Mouse (Mus musculus) hindbrain, embryonic 14.5 days (tissue): ENCODE data around the gene Zfp422. TPM values are rescaled to one million over a fixed set of nuclear protein-coding genes. Genes with fewer than 3 reads are reported as not detected.

Experiments
- ATAC-seq: fragments of 200-750 bp; cut with Nextera tagmentation; 2 replicates; pipeline ENCODE4 v1.8.0; 2017; ENCODE audit warnings: moderate number of reproducible peaks, mild to moderate bottlenecking, moderate TSS enrichment, moderate library complexity; ENCODE audit not compliant: low FRiP score
- DNase-seq: peaks from one replicate; pipeline ENCODE4 v3.0.0-alpha.2; 2015; ENCODE audit warnings: low spot score
- H3K27ac ChIP-seq: fragments of 300-500 bp; sonication (generic); 2 replicates; pipeline ENCODE4 v1.5.1; 2014; ENCODE audit warnings: mild to moderate bottlenecking, moderate library complexity
- H3K27me3 ChIP-seq: fragments of 300-500 bp; sonication (generic); 2 replicates; pipeline ENCODE4 v1.6.1; 2014; ENCODE audit warnings: mild to moderate bottlenecking, low read length, mixed read lengths; ENCODE audit not compliant: control insufficient read depth, insufficient read depth
- H3K36me3 ChIP-seq: fragments of 300-500 bp; sonication (generic); replicated peaks from 2 replicates; pipeline ENCODE4 v1.6.1; 2014; ENCODE audit not compliant: control insufficient read depth, insufficient read depth
- H3K4me1 ChIP-seq: fragments of 300-500 bp; sonication (generic); replicated peaks from 2 replicates; pipeline ENCODE4 v1.6.1; 2014; ENCODE audit warnings: antibody characterized with exemption, low read length, mixed read lengths; ENCODE audit not compliant: control insufficient read depth, insufficient read depth
- H3K4me2 ChIP-seq: fragments of 300-500 bp; sonication (generic); replicated peaks from 2 replicates; pipeline ENCODE4 v1.6.1; 2014; ENCODE audit warnings: mild to moderate bottlenecking, moderate library complexity
- H3K4me3 ChIP-seq: fragments of 300-500 bp; sonication (generic); replicated peaks from 2 replicates; pipeline ENCODE4 v1.5.1; 2014; ENCODE audit warnings: mild to moderate bottlenecking, low read length
- H3K9ac ChIP-seq: fragments of 300-500 bp; sonication (generic); 2 replicates; pipeline ENCODE4 v1.6.1; 2014
- H3K9me3 ChIP-seq: fragments of 300-500 bp; sonication (generic); 2 replicates; pipeline ENCODE4 v1.6.1; 2016; ENCODE audit warnings: low read length; ENCODE audit not compliant: control insufficient read depth
- WGBS: fragments of 180-500 bp; shearing (Covaris S2); extraction: QIAGEN DNeasy Blood & Tissue Kit; methylation state at CpG from one replicate; pipeline ENCODE4 v1.1.7; 2014; 5-methylcytosine and 5-hydroxymethylcytosine counted together
- polyA plus RNA-seq: library from polyadenylated mRNA; unstranded; fragments of >200 nt; fragmentation: Nextera tagmentation; extraction: Ambion mirVana; gene quantifications from 2 replicates; pipeline ENCODE4 v1.2.1, GENCODE M21; 2014

The Zfp422 gene
- 138 and 146 TPM in 2 replicates for polyA plus RNA-seq

GRCm38 (mm10) chr6:116628539-116629171 lies at the start of gene Zfp422:
Gene Zfp422 (minus strand): TSS chr6:116628999.
- H3K9ac ChIP-seq = peak within 1 kb of the TSS; percentile 99
- H3K9me3 ChIP-seq = no peaks in the 10 kb centered on the region
- WGBS = under 1% methylated on average over 56 of the region's 56 CpGs
- peak within 1 kb of the TSS; percentile 78 for H3K4me2 ChIP-seq
- H3K36me3 ChIP-seq = peaks cover 31% of the 10 kb centered on the region
- peak within 1 kb of the TSS; percentile 94 for H3K27ac ChIP-seq
- ATAC-seq (peak; percentile 97), DNase-seq (peak; percentile 86)
- H3K27me3 ChIP-seq = no peaks in the 10 kb centered on the region
- H3K4me1 ChIP-seq = peaks cover 18% of the 10 kb centered on the region
- H3K4me3 ChIP-seq = peak within 1 kb of the TSS; percentile 88

- Histone ChIP-seq H3K4me2 (no peak overlapping the region), H3K4me3 (no peak overlapping the region), H3K27me3 (no peaks in the 10 kb centered on the region), H3K9me3 (no peaks in the 10 kb centered on the region), H3K4me1 (peaks cover 12% of the 10 kb centered on the region), H3K27ac (no peak overlapping the region), H3K9ac (no peak overlapping the region), H3K36me3 (no peaks in the 10 kb centered on the region)
- no peak for ATAC-seq
- WGBS = 58% methylated on average over 6 of the region's 6 CpGs
- DNase-seq = no peak
Measured at GRCm38 (mm10) chr6:116677321-116677720, 48.5 kb upstream of the Zfp422 start.

DNA sequence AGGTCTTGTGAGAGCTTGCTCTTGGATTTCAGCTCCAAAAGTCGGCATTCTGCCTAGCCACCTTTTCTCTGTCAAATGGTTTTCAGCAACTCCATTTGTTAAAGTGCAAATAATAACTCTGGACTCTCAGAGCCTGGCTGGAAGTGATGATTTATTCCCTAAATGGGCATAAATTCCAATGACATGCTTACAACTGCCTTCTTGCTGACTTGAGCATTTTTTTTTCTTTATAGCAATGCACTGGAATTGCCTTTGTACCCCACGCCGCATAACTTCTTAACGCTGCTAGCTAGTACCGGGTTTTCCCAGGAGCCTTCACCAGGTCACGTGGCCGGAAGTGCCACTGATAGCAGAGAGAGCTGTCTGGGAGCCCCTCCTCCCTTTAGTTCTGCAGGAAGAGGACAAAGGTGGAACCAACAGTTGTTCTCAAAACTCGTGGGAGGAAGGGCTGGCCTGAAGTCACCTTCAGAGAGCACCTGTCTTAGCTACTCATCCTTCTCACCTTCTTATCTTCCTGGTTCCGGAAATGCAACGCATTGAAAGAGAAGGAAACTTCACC lies 47.6 kb upstream of the Zfp422 start:
- H3K4me3 ChIP-seq = no peak overlapping the region
- DNase-seq (no peak), ATAC-seq (no peak)
- H3K36me3 ChIP-seq = no peaks in the 10 kb centered on the region
- H3K9ac ChIP-seq = no peak overlapping the region
- H3K4me2 ChIP-seq = no peak overlapping the region
- 80% methylated on average over 10 of the region's 10 CpGs for WGBS
- no peaks in the 10 kb centered on the region for H3K27me3 ChIP-seq
- H3K4me1 ChIP-seq = peaks cover 16% of the 10 kb centered on the region
- no peak overlapping the region for H3K27ac ChIP-seq
- H3K9me3 ChIP-seq = no peaks in the 10 kb centered on the region

GRCm38 (mm10) chr6:116674283-116674886 lies 45.6 kb upstream of the Zfp422 start:
- WGBS = 25% methylated on average over 16 of the region's 16 CpGs
- no peaks in the 10 kb centered on the region for H3K9me3 ChIP-seq
- H3K27ac ChIP-seq = peak overlapping the region; percentile 44; the same call in 1 of the 2 replicates
- ATAC-seq (no peak), DNase-seq (no peak)
- H3K27me3 ChIP-seq = no peaks in the 10 kb centered on the region
- H3K4me3 ChIP-seq = peak overlapping the region; percentile 56
- H3K9ac ChIP-seq = peak overlapping the region; percentile 68
- H3K4me2 ChIP-seq = peak overlapping the region; percentile 96
- peaks cover 36% of the 10 kb centered on the region for H3K4me1 ChIP-seq
- no peaks in the 10 kb centered on the region for H3K36me3 ChIP-seq

GRCm38 (mm10) chr6:116673471-116674282 lies 44.9 kb upstream of the Zfp422 start, which contains the start of gene Rassf4:
Gene Rassf4 (minus strand): TSS chr6:116673952.
- peaks cover 41% of the 10 kb centered on the region for H3K4me1 ChIP-seq
- H3K27me3 ChIP-seq = no peaks in the 10 kb centered on the region
- DNase-seq = peak; percentile 75
- peak within 1 kb of the TSS; percentile 56 for H3K4me3 ChIP-seq
- peak within 1 kb of the TSS; percentile 44; the same call in 1 of the 2 replicates for H3K27ac ChIP-seq
- under 1% methylated on average over 44 of the region's 44 CpGs for WGBS
- peak within 1 kb of the TSS; percentile 68 for H3K9ac ChIP-seq
- H3K4me2 ChIP-seq = peak within 1 kb of the TSS; percentile 96
- H3K36me3 ChIP-seq = no peaks in the 10 kb centered on the region
- H3K9me3 ChIP-seq = no peaks in the 10 kb centered on the region
- ATAC-seq = peak; percentile 89

DNA sequence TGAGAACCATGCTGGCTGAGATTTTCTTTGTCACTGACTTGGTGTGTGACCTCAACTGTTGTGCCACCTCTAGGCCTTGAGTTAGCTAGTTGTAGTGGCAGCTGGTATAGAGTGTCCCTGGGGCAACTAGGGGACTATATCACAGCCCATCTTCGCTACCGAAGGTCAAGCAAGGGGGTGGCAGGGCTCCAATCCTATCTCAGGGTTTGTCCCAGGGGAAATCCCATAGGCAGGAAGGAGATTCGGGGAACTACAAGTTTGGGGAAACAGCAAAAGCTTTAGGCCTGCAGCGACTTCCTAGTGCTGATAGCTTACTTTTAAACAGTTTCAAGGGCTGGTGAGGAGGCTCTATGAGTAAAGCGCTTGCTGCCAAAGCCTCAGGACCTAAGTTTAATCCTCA lies 43.5 kb upstream of the Zfp422 start:
- DNase-seq (no peak), ATAC-seq (no peak)
- Histone ChIP-seq H3K4me2 (peak overlapping the region; percentile 96), H3K9me3 (no peaks in the 10 kb centered on the region), H3K4me3 (peak overlapping the region; percentile 56), H3K27ac (no peak overlapping the region), H3K4me1 (peaks cover 48% of the 10 kb centered on the region), H3K27me3 (no peaks in the 10 kb centered on the region), H3K9ac (peak overlapping the region; percentile 68; the same call in 1 of the 2 replicates), H3K36me3 (no peaks in the 10 kb centered on the region)
- 49% methylated on average over 5 of the region's 5 CpGs for WGBS

DNA sequence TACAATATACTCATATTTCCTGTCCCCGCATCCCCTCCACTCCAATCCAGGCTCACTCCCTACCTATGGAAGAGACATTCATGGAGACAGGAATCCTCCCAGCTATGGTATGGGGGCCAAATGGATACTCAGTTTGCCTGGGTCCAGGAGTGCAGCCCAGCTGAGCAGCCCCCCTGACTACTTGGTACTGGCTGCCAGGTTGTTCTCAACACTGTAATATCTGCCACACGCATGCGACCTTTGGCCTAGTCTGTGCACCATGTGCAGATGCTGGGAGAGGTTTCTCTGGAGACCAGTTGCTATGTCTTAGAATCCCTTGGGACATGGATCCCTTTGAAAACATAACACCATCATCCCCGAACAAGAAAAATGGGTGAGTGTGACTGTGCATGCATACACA lies 43.0 kb upstream of the Zfp422 start:
- Histone ChIP-seq H3K4me3 (no peak overlapping the region), H3K27ac (0 out of 2 replicates have a peak overlapping the region, but pooled peaks have one; percentile 75), H3K27me3 (no peaks in the 10 kb centered on the region), H3K4me1 (peaks cover 54% of the 10 kb centered on the region), H3K4me2 (peak overlapping the region; percentile 96), H3K36me3 (no peaks in the 10 kb centered on the region), H3K9ac (0 out of 2 replicates have a peak overlapping the region, but pooled peaks have one; percentile 8), H3K9me3 (no peaks in the 10 kb centered on the region)
- ATAC-seq = no peak
- WGBS = 67% methylated on average over 4 of the region's 4 CpGs
- no peak for DNase-seq

DNA sequence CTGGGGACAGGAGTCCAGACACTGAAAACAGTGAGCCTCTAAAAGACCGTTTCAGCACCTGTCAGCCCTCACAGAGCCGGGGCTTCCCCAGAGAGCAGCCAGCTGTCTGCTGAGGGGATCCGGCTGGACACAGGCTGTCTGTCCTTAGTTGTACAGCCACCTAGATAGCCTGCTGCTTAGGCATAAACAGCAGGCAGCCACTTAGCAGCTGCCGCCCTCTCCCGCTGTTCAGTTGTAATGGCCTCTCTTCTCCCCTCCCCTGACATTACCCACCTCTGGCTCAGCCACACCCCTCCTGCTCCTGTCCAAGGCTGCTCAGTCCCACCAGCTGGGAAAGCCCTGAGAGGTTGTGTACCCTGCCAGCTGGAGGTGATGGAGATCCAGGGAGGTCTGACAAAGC lies 42.2 kb upstream of the Zfp422 start:
- no peaks in the 10 kb centered on the region for H3K27me3 ChIP-seq
- DNase-seq (no peak), ATAC-seq (peak; percentile 4; the same call in 1 of the 2 replicates)
- H3K36me3 ChIP-seq = no peaks in the 10 kb centered on the region
- H3K4me3 ChIP-seq = no peak overlapping the region
- 4% methylated on average over 5 of the region's 5 CpGs for WGBS
- H3K9ac ChIP-seq = 0 out of 2 replicates have a peak overlapping the region, but pooled peaks have one; percentile 7
- peak overlapping the region; percentile 75 for H3K27ac ChIP-seq
- no peaks in the 10 kb centered on the region for H3K9me3 ChIP-seq
- peaks cover 56% of the 10 kb centered on the region for H3K4me1 ChIP-seq
- peak overlapping the region; percentile 96 for H3K4me2 ChIP-seq
